Mouse (Mus musculus): ENCODE measurements around the gene Nin. TPM values are rescaled to one million over a fixed set of nuclear protein-coding genes. Genes with fewer than 3 reads are reported as not detected.

Nin gene
- polyA plus RNA-seq, 1 experiment = 5.0 TPM

DNA sequence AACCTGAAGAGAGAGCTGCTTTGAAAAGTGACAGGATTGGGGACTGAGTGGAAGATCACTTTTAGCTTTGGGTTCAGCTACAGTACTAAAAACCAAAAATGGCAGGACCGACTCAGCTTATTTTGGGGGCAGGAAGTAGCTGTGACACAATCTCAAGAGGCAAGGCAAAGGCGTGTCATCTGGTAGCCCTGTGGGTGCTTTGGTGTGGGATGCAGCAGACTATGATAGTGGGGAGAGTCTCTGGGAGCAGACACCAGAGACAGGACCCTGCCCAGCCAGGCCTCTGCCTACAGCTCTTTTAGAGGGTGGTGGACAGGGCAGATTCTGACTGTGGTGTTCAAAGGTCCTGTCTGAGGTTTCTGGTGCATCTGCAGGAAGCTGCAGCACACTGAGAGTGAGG, 38.5 kb downstream of the Nin start:
- no peaks in the 10 kb centered on the region for H3K36me3 ChIP-seq (ENCODE audit: control insufficient read depth, insufficient read depth)
- no peak overlapping the region for H3ac ChIP-seq (ENCODE audit: control insufficient read depth, insufficient read length)
- H3K27me3 ChIP-seq (ENCODE audit: control insufficient read depth, insufficient read depth, insufficient read length) = no peaks in the 10 kb centered on the region
- H3K4me3 ChIP-seq = no peak overlapping the region
- TF ChIP-seq MYOD1 (IDR thresholded peaks at IDR 0.05; ENCODE audit: control insufficient read depth in 1 of 3, insufficient read length in 2 of 3, low read depth in 2 of 3) = no peak
- no peak for TF ChIP-seq E2F4 (IDR thresholded peaks at IDR 0.05; ENCODE audit: insufficient read depth)
- no peak for TF ChIP-seq REST (IDR thresholded peaks at IDR 0.05; ENCODE audit: insufficient read depth, insufficient read length)
- H3K4me2 ChIP-seq (ENCODE audit: low read depth) = no peak overlapping the region
- no peaks in the 10 kb centered on the region for H3K79me2 ChIP-seq (ENCODE audit: control insufficient read depth, insufficient read depth)

DNA sequence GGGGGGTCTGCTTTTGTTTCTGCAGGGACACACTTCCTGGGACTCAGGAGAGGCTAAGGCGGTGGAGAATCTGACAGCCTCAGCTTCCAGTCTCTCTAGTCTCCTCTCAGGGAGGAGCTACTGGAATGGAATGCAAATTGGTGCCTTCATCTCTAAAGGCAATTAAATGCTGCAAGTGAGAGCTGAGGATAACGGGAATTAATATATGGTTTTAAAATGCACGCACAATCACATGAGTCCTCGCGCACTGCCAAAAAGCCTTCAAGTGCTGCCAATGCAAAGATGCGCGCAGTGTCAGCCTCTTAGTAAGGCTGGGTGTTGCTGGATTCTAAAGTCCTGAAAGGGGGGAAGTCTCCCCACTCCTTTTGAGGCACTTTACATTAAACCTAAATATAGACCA, 42.6 kb downstream of the Nin start:
- TF ChIP-seq CEBPB (IDR thresholded peaks at IDR 0.05; ENCODE audit: insufficient read depth, poor library complexity, severe bottlenecking) = no peak
- no peak for TF ChIP-seq USF1 (IDR thresholded peaks at IDR 0.05; ENCODE audit: low read depth)
- TF ChIP-seq POLR2AphosphoS2 (IDR thresholded peaks at IDR 0.05; ENCODE audit: insufficient read length, low read depth) = no peak
- TF ChIP-seq MYOD1 (IDR thresholded peaks at IDR 0.05; ENCODE audit: control insufficient read depth in 1 of 3, insufficient read length in 2 of 3, low read depth in 2 of 3) = no peak
- no peak for TF ChIP-seq TCF12 (IDR thresholded peaks at IDR 0.05; ENCODE audit: insufficient read depth, poor library complexity, severe bottlenecking)
- TF ChIP-seq E2F4 (IDR thresholded peaks at IDR 0.05; ENCODE audit: insufficient read depth) = no peak
- TF ChIP-seq MAX (IDR thresholded peaks at IDR 0.05; ENCODE audit: low read depth) = no peak
- no peak for TF ChIP-seq REST (IDR thresholded peaks at IDR 0.05; ENCODE audit: insufficient read depth, insufficient read length)
- TF ChIP-seq SRF (IDR thresholded peaks at IDR 0.05; ENCODE audit: control insufficient read depth, insufficient read length, low read depth) = no peak
- no peak for TF ChIP-seq TCF3 (IDR thresholded peaks at IDR 0.05; ENCODE audit: insufficient read length, low read depth)
- TF ChIP-seq POLR2A (IDR thresholded peaks at IDR 0.05; ENCODE audit: insufficient read length, low read depth) = no peak
- TF ChIP-seq MYOG (IDR thresholded peaks at IDR 0.05; ENCODE audit: control insufficient read depth in 1 of 3, insufficient read depth in 1 of 3, insufficient read length in 2 of 3, low read depth in 2 of 3) = no peak
- Histone ChIP-seq H3K4me3 (no peak overlapping the region), H3ac (ENCODE audit: control insufficient read depth, insufficient read length) (no peak overlapping the region), H3K27me3 (ENCODE audit: control insufficient read depth, insufficient read depth, insufficient read length) (no peaks in the 10 kb centered on the region), H3K36me3 (ENCODE audit: control insufficient read depth, insufficient read depth) (no peaks in the 10 kb centered on the region), H3K4me2 (ENCODE audit: low read depth) (no peak overlapping the region), H3K79me2 (ENCODE audit: control insufficient read depth, insufficient read depth) (no peaks in the 10 kb centered on the region)

DNA sequence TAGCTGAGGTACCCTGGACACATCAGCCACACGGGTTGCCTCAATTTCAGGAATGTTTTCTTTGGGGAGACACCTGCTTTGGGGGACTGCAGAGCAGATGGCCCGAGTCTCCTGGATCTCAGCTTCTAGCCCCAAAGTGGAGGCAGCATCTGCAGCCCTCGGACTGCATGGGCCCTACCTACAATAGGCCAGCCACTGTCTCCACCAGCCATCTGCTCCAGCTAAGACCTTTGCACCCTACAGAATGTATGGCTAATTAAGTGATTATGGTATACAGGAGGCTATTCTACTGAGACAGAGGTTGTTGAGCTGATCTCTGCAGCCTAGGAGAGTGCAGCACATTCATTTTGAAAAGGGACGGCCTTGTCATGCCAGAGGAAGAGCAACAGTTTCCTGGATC, 43.2 kb downstream of the Nin start:
- no peaks in the 10 kb centered on the region for H3K79me2 ChIP-seq (ENCODE audit: control insufficient read depth, insufficient read depth)
- H3K4me3 ChIP-seq = no peak overlapping the region
- no peaks in the 10 kb centered on the region for H3K36me3 ChIP-seq (ENCODE audit: control insufficient read depth, insufficient read depth)
- no peak overlapping the region for H3ac ChIP-seq (ENCODE audit: control insufficient read depth, insufficient read length)
- no peaks in the 10 kb centered on the region for H3K27me3 ChIP-seq (ENCODE audit: control insufficient read depth, insufficient read depth, insufficient read length)
- no peak for TF ChIP-seq REST (IDR thresholded peaks at IDR 0.05; ENCODE audit: insufficient read depth, insufficient read length)
- no peak for TF ChIP-seq POLR2AphosphoS2 (IDR thresholded peaks at IDR 0.05; ENCODE audit: insufficient read length, low read depth)
- no peak for TF ChIP-seq POLR2A (IDR thresholded peaks at IDR 0.05; ENCODE audit: insufficient read length, low read depth)
- no peak for TF ChIP-seq TCF12 (IDR thresholded peaks at IDR 0.05; ENCODE audit: insufficient read depth, poor library complexity, severe bottlenecking)
- TF ChIP-seq MYOG (IDR thresholded peaks at IDR 0.05; ENCODE audit: control insufficient read depth in 1 of 3, insufficient read depth in 1 of 3, insufficient read length in 2 of 3, low read depth in 2 of 3) = no peak
- no peak for TF ChIP-seq MAX (IDR thresholded peaks at IDR 0.05; ENCODE audit: low read depth)
- no peak for TF ChIP-seq TCF3 (IDR thresholded peaks at IDR 0.05; ENCODE audit: insufficient read length, low read depth)
- no peak overlapping the region for H3K4me2 ChIP-seq (ENCODE audit: low read depth)

DNA sequence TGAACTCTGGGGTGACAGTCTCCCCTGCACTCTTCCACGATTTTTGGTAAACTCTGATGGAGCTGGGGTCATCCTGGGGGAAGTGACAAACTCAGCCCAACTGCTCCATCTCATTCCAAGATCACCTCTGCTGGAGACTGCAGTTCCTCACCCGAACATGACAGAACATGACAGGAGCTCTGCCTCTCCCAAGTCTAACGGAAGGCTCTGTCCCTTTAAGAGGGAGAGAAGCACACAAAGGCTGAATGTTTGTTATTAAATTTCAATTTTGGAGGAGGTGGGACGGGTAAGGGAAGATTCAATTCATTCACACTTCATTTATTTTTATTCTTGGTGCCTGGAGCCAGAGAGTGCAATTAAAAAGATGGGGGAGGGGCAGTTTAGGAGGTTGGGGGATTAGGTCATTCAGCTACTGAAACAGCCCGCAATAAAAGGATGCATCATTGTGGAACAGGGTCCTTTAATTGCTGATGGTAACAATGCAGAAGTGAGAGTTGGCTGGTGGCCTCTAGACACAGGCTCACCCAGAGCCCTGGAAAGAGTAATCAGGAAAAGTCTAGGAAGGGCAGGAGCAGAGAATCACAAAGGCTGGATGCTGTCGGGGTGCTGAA, 44.8 kb downstream of the Nin start:
- TF ChIP-seq POLR2AphosphoS2 (IDR thresholded peaks at IDR 0.05; ENCODE audit: insufficient read length, low read depth) = no peak
- TF ChIP-seq REST (IDR thresholded peaks at IDR 0.05; ENCODE audit: insufficient read depth, insufficient read length) = no peak
- TF ChIP-seq MYOD1 (IDR thresholded peaks at IDR 0.05; ENCODE audit: control insufficient read depth in 1 of 3, insufficient read length in 2 of 3, low read depth in 2 of 3) = no peak
- TF ChIP-seq E2F4 (IDR thresholded peaks at IDR 0.05; ENCODE audit: insufficient read depth) = no peak
- TF ChIP-seq TCF3 (IDR thresholded peaks at IDR 0.05; ENCODE audit: insufficient read length, low read depth) = no peak
- Histone ChIP-seq H3K4me2 (ENCODE audit: low read depth) (no peak overlapping the region), H3K36me3 (ENCODE audit: control insufficient read depth, insufficient read depth) (no peaks in the 10 kb centered on the region), H3K79me2 (ENCODE audit: control insufficient read depth, insufficient read depth) (no peaks in the 10 kb centered on the region), H3ac (ENCODE audit: control insufficient read depth, insufficient read length) (no peak overlapping the region), H3K27me3 (ENCODE audit: control insufficient read depth, insufficient read depth, insufficient read length) (no peaks in the 10 kb centered on the region), H3K4me3 (no peak overlapping the region)

GRCm38 (mm10) chr12:70067849-70068248, 45.7 kb downstream of the Nin start:
- H3ac ChIP-seq (ENCODE audit: control insufficient read depth, insufficient read length) = no peak overlapping the region
- H3K36me3 ChIP-seq (ENCODE audit: control insufficient read depth, insufficient read depth) = no peaks in the 10 kb centered on the region
- no peaks in the 10 kb centered on the region for H3K27me3 ChIP-seq (ENCODE audit: control insufficient read depth, insufficient read depth, insufficient read length)
- H3K4me2 ChIP-seq (ENCODE audit: low read depth) = no peak overlapping the region
- no peak for TF ChIP-seq REST (IDR thresholded peaks at IDR 0.05; ENCODE audit: insufficient read depth, insufficient read length)
- TF ChIP-seq TCF3 (IDR thresholded peaks at IDR 0.05; ENCODE audit: insufficient read length, low read depth) = no peak
- TF ChIP-seq MYOD1 (IDR thresholded peaks at IDR 0.05; ENCODE audit: control insufficient read depth in 1 of 3, insufficient read length in 2 of 3, low read depth in 2 of 3) = no peak
- no peak for TF ChIP-seq E2F4 (IDR thresholded peaks at IDR 0.05; ENCODE audit: insufficient read depth)
- TF ChIP-seq CEBPB (IDR thresholded peaks at IDR 0.05; ENCODE audit: insufficient read depth, poor library complexity, severe bottlenecking) = no peak
- TF ChIP-seq TCF12 (IDR thresholded peaks at IDR 0.05; ENCODE audit: insufficient read depth, poor library complexity, severe bottlenecking) = no peak
- no peak for TF ChIP-seq POLR2AphosphoS2 (IDR thresholded peaks at IDR 0.05; ENCODE audit: insufficient read length, low read depth)
- no peak for TF ChIP-seq MAX (IDR thresholded peaks at IDR 0.05; ENCODE audit: low read depth)
- TF ChIP-seq SRF (IDR thresholded peaks at IDR 0.05; ENCODE audit: control insufficient read depth, insufficient read length, low read depth) = no peak
- TF ChIP-seq POLR2A (IDR thresholded peaks at IDR 0.05; ENCODE audit: insufficient read length, low read depth) = no peak
- no peak for TF ChIP-seq USF1 (IDR thresholded peaks at IDR 0.05; ENCODE audit: low read depth)
- no peak for TF ChIP-seq MYOG (IDR thresholded peaks at IDR 0.05; ENCODE audit: control insufficient read depth in 1 of 3, insufficient read depth in 1 of 3, insufficient read length in 2 of 3, low read depth in 2 of 3)
- no peaks in the 10 kb centered on the region for H3K79me2 ChIP-seq (ENCODE audit: control insufficient read depth, insufficient read depth)
- H3K4me3 ChIP-seq = no peak overlapping the region
